Mouse (Mus musculus) adrenal gland, adult 8-10 months (tissue): Measurements from ENCODE around the gene Plpp3. TPM values are rescaled to one million over a fixed set of nuclear protein-coding genes. Genes with fewer than 3 reads are reported as not detected.

ENCODE experiments used
- DNase-seq: peaks from one replicate; pipeline ENCODE4 v3.0.0; 2022
- total RNA-seq, 4 experiments: library from RNA; stranded (reverse); gene quantifications; 2 replicates each; pipeline ENCODE4 v1.2.4; 2022

Plpp3 gene
- total RNA-seq, 4 experiments from 2014 or later, result 211 to 349 (median 255) TPM

DNA sequence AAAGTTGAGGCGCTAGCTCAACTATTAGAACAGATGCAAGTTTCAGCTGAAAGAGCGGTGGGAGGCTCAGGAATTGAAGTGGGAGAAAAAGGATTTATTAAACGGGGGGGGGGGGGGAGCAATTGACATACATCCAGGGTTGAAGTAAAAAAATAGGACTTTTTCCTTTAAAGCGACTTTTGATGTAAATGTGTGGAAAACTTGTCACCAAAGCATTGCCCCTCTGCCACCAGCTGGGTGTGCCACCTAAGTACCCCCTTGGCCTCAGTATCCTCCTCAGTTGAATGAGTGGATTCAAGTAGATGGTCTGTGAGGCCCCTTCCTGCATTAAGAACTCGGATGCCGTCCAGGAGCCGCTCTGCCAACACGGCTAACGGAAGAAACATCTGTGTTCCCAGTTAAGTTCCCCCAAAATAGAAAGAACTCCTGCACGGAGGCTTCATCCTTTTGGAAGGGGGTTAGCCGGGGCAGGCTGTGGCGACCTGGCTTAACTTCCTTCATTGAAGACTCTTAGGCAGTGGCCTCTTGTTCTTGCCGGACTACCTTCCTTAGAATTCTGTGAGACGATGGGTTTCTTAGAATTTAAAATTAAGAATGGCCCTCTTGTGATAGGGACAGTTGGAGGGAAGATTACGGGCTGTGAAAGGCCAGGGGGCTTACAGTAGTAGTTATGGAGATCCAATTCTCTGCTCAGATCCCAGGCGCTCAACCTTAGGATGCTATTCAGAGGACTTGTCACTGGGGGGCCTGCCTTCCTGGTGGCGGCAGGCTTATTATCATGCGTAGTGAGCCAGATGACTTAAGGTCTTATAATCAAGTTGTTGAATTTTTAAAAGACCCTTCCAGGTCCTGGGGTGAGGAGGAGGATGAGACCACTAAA, 1.7 kb downstream of the Plpp3 start:
- no peak for DNase-seq

DNA sequence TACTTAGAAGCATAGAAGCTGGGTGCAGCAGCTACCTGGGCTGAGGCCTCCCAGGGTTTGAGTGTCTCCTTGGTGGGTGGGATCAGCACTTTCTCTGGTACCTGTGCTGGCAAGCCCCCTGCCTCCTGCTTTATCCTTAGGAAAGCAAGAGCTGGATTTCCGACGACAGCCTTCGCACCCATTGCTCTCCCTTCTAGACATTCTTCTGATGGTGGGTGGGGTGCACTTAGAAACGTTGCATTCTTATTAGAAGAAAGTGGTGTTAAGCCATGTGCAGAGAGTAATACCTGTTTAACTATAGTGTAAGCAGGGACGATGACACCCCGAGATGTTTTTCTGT, 2.4 kb downstream of the Plpp3 start:
- DNase-seq, result no peak

DNA sequence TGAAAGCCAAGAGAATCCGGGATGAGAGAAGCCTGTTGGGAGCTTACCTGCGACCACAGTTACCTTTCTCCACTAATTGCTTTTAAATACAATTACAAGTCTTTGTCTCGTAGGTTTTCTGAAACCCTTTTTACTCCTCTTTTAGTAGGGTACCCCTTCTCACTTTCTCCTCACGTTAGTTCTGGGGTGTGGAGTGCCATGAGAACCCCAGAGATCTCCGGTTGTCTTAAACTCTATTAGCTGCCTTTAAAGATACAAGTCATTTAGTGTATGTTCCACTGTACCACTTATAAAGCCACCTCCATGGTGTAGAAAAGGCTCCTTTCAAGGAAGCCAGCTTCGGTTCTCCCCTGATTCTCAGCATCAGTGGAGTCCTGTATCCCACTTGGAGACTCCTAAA, 3.3 kb downstream of the Plpp3 start:
- DNase-seq, result no peak

DNA sequence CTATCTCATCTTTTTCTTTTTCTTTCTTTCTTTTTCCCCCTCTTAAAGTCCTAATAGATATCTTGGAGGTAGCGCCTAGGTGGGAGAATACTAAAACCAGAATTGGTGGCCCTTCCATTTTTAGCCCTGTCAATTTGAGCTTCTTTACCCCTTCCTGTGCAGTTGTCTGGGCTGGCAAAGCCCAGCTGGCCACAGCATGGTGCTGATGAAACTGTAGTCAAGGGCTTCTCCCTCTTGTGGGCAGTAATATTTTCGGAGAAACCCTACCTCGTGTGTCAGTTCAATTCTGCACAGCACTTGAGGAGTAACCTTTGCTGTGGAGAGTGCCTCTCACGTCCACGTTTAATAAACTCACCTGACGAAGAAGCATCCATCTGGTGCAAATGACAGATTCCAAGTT, 4.9 kb downstream of the Plpp3 start:
- no peak for DNase-seq

DNA sequence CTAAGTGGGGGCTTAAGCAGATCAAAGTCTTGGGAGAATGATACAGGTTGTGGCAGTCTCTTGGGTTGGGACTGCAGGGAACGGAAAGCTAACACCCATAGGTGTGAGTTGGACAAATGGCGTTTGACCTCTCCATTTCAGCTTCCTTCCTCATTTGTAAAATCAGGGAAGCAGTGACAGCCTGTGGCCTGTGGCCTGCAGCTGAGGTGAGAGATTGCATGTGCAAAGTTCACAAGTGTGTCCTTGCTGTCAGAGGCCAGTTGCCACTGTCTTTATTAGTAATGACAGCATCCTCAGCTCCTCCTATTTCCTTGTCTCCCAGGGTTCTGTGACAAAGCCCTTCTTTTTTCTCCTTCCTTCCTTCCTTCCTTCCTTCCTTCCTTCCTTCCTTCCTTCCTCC, 5.5 kb downstream of the Plpp3 start:
- DNase-seq, result no peak

DNA sequence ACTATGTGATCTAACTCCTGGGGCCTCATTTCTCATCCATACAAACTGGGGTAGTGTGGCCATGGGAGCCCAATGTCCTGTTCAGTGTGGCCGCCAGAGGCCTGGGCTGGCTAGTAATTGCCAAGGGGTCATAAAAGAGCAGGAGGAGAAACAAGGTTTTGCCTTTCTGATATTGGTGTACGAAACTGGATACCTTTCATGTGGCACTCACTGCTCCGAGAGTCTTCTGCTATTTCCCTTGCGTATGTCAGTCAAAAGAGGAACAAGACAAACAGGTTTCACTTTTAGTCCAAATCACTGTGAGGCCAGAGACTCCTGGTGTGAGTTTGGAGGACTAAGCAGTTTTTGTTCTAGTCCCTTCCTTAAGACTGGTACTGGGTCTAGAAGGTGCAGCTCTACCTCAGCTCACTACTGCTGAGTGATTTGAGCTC, 6.8 kb downstream of the Plpp3 start:
- DNase-seq, result no peak

DNA sequence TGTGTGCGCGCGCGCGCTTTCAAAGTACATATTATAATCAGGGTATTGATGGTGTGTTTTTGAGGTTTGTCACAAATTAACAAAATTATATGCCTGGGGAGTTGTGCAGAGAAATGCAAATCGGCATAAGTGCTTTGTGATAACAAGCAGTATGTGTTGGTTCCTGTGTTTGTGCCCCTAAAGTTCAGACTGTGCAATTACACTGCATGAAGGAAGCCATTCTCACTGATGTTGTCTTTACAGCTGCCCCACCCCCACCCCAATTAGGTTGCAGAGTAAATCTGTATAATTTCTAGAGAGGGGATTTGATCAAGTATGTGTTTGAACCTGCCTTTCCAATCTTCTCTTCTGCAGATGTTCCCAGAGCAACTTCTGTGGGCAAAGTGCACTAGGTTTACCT, 7.8 kb downstream of the Plpp3 start:
- no peak for DNase-seq

DNA sequence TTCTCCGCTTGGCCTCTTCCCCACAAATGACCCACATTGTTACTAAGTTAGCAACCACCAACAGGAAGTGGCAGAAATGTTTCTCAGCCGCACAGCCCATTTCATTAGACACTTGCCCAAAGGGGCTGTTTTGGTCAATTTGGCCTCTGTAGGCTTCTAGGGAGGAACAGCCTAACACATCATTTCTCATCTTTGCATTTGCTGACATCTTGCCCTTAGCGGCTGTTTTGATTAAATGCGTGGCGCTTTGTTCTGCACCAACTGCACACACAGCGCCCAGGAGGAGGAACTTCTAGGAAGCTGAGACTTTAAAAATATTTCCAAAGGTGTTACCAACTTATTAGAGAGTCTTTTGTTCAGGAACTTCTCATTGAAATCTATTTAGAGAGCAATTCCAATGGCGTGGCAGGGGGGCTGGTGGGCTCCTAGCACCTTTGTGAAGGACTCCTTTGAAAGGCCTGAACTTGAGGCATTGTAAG, 12.0 kb downstream of the Plpp3 start:
- no peak for DNase-seq

DNA sequence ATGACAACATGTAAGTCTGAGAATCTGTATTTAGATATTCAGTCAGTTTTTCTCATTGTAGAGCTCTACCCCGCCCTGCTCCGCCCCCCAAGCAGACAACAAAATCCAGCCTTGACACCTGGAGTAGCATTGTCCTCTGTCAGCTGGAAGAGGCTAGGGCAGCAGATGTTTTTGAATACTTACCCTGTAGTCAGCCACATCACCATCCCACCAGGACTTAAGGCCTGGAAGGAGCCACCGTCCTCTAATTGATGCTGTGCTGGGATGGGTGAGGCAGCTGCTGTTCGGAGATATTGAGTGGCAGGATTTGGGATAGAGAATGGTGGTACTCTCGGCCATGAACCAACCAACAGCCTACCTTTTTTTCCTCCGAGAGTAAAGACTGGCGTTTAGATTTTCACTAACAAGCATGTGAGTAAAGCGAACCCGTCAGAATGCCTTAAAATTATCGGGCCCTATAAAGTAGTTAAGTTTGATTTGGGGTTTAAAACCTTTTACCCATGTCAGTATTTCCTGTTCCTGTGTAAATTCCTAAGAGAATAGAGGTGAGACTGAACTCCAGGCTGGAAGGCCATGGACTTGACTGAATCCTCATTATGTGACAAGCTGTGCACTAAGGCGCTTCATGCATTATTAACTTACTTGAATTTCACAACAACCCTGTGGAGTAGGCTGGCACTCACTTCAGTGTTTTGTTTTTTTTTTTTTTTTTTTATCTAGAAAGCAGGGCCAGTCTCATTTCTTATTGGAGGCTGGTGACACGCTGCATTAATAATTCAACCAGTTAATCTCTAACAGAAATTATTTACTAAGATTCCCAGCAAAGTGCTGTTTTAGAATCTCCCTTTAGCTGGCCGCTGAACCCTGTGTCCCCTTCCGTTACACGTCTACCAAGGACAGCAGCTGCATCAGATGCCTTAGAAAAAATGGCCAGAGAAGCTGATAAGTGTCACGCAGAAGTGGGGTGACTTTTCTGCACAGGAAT, 13.0 kb downstream of the Plpp3 start:
- DNase-seq, result no peak

DNA sequence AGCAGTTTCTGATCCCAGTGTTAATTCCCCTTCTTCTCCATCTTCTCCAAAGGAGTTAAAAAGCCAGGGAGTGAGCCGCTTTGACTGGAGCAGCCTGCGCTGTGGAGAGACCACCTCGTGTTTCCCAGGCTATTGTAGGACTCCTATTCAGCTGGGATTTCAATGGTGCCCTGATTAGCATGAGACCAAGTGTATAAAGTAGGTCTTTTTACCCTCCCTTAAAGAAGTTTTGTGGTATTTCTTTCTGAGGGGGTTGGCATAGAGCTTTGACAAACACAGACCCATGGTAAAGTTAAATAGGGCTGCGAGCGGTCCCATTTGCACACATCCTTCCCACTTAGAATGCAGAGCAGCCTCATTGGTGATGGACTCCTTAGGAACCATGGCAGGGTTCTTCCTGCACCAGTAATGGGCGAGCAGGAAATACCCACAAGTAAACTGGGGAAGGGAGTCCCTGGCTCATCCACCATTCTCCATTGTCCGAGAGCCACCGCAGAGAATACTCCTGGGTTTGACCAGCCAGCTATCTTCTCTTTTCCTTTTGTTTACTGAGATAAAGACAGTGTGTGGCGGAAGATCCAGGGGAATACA, 13.8 kb downstream of the Plpp3 start:
- no peak for DNase-seq

DNA sequence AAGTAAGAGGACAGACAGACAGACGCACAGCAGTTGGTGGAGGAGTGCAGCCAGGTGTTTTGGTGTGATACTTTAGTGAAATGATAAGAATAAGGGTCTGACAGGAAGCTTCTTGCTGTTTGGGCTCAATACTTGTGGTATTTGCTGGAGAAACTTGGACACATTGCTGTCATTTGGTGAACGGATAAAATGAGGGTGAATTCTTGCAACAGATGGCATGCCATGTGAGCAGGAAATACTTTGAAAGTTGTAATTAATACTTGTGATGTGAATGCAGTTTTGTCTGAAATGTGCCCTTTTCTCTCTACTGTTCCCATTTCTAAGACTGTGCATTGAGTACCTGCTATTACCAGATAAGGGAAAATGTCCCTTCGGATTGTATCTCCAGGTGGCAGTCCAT, 14.3 kb downstream of the Plpp3 start:
- no peak for DNase-seq

DNA sequence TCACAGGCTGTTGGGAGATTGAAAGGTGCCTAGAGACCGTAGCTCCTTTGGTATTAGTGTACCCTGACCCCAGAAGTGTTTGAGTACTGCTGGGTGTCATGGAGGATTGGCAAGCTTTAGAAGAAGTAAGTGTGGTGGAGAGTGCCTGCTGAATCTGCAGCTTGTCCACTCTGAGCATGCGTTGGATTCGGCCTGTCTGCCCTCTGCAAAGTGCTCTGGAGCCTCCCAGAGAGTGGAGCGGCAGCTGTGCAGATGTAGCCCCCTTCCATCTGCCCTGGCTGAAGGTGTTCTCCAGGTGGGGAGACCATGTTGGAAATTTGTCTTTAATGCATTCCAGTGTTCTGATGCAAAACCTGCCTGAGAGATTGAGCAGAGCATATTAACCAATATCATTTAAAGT, 17.6 kb downstream of the Plpp3 start:
- DNase-seq, result no peak

DNA sequence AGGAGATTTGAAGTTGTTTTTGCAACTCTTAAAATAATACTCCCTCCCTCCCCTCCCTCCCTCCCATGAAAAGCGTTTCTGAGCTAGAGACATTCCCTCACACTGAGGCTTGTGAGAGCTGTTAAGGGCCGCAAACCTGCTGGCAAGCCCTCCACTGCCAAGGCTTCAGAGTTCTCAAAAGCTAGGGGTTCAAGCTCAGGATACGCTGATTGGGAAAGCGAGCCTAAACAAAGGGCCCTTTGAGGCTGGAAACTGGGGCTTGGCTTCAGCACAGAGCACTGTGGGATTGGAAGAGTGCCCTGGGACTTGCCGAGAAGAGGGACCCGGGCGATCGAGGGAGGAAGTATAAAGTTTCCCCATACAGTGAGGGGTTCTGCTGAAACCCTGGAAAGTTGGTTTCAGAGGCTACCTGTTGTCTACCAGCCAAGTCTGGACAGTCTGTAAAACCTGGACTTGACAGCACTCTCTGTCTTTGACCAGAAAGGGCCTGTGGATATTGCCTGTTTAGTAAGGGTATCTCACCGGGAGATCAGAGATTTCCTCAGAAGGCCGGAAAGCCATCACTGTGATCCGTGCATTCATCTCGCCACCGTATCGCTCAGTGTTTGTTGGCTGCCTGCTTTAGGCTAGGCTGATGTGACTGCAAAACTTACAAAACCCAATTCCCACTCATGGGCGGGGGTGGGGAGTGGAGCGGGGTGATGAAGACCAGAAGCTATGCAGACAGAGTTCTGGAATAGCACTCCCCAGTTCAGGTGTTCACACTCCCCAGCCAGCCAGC, 18.3 kb downstream of the Plpp3 start:
- no peak for DNase-seq

DNA sequence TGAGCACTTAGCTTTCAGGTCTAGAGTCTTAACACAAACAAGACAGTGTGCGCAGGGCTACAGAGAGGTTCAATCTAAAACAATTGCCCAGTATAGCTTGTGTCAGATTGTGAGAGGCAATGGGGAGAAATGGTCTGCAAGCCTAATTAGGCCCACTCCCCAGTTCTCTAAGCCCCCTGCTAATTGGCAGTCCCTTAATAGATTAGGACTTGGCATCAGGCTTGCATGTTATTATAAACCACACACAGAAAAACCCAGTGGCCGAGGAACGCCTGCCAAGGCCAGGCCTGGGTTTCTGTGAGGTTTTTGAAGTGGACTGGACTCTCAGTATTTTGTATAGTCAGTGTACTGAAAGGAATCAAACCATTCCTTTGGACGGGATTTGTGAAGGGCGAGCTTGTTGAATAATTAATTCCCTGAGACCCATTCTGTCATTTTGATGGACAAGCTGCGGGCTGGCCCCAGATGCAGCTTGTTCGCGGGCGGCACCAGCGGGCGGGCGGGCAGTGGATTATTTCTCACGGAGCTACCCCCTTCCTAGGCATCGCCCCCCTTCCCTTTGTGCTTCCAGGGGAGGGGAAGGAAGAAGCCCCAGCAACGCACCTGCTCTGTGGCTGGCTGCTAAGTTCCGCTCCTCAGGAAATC, 24.0 kb downstream of the Plpp3 start:
- DNase-seq, result no peak

DNA sequence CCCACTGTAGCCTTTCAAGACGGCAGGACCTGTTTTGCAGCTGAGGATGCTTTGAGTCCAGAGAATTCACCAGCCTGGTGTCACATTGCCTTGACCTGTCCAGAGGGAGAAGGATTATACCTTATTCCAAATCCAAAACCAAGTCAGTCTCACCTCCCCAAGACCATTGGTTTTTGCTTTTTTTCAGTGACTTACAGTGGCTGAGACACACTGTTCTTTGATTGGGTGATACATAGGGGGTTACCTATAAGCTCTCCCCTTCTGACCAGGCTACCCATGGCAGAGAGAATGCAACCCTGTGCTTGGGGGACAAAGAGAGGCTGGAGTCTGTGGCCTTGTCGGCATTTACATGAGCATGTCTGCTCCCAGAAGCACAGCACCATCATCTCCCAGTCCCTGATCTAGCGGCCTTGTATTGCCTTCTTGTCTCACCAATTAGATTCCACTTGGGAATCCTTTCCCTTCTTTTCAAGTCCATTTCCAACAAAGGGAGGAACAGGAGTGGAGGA, 24.6 kb downstream of the Plpp3 start:
- no peak for DNase-seq

DNA sequence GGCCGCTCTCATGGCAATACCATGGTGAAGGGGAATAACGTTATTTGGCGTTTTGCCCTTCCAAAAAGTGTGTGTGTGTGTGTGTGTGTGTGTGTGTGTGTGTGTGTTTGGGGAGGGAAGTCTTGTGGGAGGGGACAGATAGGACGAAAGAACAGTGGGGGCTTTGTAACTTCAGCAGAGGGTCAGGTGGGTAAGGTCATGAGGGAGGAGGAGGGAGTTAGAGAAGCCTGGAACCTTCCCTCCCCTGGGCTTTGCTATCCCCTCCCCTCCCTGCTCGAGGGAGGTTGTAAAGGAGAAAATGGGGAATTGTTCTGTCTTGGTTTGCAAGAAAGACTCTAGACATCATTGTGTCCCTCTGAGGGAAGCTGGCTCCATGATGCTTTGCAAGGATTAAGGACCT, 25.1 kb downstream of the Plpp3 start:
- no peak for DNase-seq

DNA sequence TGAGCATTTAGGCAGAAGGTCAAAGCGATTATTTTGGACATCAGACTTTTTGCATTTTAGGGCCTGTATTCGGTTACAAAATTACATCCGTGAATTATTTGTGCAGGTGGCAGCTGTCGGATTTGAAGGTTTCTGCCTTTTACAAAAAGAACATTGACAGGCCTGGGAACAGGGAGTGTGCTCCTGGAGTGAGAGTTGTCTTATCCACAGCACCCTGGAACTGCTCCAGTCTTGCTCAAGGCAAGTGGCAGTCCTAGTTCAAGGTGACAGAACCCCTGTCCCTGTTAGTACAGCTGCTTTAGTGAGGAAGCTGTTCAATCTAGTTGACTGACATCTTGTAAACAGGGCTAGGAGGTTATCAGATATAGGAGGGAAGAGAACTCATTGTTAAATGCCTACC, 27.3 kb downstream of the Plpp3 start:
- DNase-seq, result peak; percentile 57

DNA sequence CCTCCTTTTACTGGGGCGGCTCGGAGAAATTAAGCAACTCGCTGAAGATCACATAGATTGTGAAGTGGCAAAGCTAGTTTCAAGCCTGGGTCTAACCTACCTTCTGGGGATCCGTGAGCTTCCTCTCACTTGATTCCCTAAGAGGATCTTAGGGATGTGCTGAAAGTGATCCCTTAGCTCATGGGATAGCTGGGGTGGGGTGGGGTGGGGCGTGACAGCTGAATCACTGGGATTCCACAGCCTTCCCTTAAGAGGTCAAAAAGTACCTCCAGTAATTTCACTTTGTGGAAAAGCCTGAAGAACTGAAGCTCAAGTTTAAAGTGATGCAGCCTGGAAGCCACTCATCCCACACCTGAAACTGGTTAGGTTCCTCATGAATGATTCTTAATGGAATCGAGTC, 27.8 kb downstream of the Plpp3 start:
- DNase-seq, result no peak

DNA sequence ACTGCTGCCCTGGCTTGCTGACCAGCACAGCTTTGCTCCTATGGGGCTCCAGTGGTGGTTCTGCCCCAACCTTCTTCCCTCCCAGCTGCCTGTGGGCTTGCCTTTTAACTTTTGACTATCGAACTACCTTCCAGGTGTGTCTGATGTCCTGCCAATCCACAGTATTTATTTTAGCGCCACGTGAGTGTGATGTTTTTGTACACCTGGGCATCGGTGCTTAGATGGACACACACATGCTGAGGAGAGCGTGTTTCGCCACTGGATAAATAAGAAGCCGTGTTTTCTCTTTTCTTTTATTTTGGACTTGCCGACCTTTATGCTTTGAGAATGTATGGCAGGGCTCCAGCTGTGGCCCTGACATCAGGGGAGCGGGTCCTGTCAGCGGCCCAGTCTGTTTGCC, 29.5 kb downstream of the Plpp3 start:
- no peak for DNase-seq

DNA sequence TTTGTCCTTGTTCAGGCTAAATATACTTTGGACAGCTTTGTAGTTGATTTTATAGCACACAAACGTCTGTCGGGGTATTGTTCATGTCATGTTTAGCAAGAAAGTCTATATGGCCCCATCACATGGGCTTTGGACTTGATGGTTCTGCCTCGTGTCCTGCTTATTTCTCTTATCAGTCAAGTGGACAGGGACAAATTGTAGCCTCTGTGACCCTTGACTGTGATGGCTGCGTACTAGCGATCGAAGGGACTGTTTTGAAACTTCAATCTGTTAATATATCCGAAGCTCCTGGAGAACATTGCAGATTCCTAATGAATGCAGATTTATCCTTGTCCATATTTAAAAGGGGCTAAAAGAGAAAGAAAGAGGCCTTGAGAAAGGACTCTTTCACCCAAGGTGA, 30.7 kb downstream of the Plpp3 start:
- DNase-seq, result no peak

DNA sequence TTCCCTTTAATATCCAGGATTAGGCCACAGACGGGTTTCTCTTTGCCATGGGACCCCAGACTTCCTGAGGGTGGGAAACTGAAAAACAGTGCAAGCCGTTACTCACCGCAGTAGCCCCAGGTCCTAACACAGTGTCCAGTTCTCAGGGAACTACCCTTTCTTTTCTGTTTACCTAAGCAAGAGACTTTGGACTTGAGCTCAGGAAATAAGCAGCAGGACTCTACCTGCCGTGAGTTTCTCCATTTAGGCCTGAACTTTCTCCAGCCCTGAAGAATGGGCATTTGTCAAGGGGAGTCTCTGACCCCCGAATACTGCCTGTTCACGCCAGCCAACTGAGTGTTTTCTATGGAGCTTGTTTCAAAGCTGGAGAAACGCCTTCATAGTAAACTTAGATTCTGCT, 31.7 kb downstream of the Plpp3 start:
- DNase-seq, result no peak

DNA sequence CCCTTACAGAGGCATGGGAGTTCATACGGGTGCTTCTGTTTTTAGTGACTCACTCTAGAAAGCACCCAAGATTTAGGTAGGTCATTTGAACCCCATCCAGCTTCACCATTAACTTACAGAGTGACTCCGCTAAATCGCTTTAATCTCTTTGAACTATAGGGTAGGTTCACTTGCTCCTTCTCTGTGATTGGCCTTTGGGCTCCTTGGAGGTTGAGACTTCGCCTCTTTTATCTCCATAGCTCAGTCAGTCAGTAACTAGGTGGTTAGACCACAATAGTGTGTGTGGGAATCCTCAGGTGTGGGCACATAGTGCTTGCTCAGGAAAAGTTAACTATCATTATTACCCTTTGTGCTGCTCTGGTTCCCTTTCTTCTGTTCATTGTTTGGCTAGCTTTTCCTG, 33.7 kb downstream of the Plpp3 start:
- DNase-seq, result no peak
